Mouse (Mus musculus) intestine, embryonic 16.5 days (tissue): ENCODE data around the gene Slc35f5. TPM values are rescaled to one million over a fixed set of nuclear protein-coding genes. Genes with fewer than 3 reads are reported as not detected.

Source experiments
- ATAC-seq: fragments of 200-750 bp; cut with Nextera tagmentation; 2 replicates; pipeline ENCODE4 v1.8.0; 2017; ENCODE audit warnings: moderate TSS enrichment, moderate library complexity
- H3K27ac ChIP-seq: fragments of 300-500 bp; sonication (generic); 2 replicates; pipeline ENCODE4 v1.5.1; 2014; ENCODE audit warnings: mild to moderate bottlenecking, low read length
- H3K27me3 ChIP-seq: fragments of 300-500 bp; sonication (generic); replicated peaks from 2 replicates; pipeline ENCODE4 v1.6.1; 2014; ENCODE audit warnings: low read length, control low read depth, mixed read lengths; ENCODE audit not compliant: control insufficient read depth, insufficient read depth
- H3K36me3 ChIP-seq: fragments of 300-500 bp; sonication (generic); 2 replicates; pipeline ENCODE4 v1.6.1; 2014; ENCODE audit warnings: low read length, control low read depth; ENCODE audit not compliant: control insufficient read depth, insufficient read depth
- H3K4me1 ChIP-seq: fragments of 300-500 bp; sonication (generic); 2 replicates; pipeline ENCODE4 v1.6.1; 2014; ENCODE audit warnings: low read length, control low read depth, mixed read lengths; ENCODE audit not compliant: control insufficient read depth, insufficient read depth
- H3K4me2 ChIP-seq: fragments of 300-500 bp; sonication (generic); 2 replicates; pipeline ENCODE4 v1.6.1; 2014; ENCODE audit warnings: low read depth, low read length, control low read depth
- H3K4me3 ChIP-seq: fragments of 300-500 bp; sonication (generic); 2 replicates; pipeline ENCODE4 v1.5.1; 2014; ENCODE audit warnings: mild to moderate bottlenecking, low read length
- H3K9ac ChIP-seq: fragments of 300-500 bp; sonication (generic); 2 replicates; pipeline ENCODE4 v1.6.1; 2014; ENCODE audit warnings: low read depth, low read length
- H3K9me3 ChIP-seq: fragments of 300-500 bp; sonication (generic); 2 replicates; pipeline ENCODE4 v1.6.1; 2016; ENCODE audit warnings: low read length, control low read depth; ENCODE audit not compliant: control insufficient read depth
- whole genome bisulfite sequencing: fragments of 180-500 bp; shearing (Covaris S2); extraction: QIAGEN DNeasy Blood & Tissue Kit; methylation state at CpG from one replicate; pipeline ENCODE4 v1.1.7; 2014; 5-methylcytosine and 5-hydroxymethylcytosine counted together
- polyA plus RNA-seq: library from polyadenylated mRNA; unstranded; fragments of >200 nt; fragmentation: Nextera tagmentation; extraction: Ambion mirVana; gene quantifications from 2 replicates; pipeline ENCODE4 v1.2.1, GENCODE M21; 2015

Slc35f5 gene
- polyA plus RNA-seq, 1 experiment from 2014 or later = 49.1 TPM

DNA sequence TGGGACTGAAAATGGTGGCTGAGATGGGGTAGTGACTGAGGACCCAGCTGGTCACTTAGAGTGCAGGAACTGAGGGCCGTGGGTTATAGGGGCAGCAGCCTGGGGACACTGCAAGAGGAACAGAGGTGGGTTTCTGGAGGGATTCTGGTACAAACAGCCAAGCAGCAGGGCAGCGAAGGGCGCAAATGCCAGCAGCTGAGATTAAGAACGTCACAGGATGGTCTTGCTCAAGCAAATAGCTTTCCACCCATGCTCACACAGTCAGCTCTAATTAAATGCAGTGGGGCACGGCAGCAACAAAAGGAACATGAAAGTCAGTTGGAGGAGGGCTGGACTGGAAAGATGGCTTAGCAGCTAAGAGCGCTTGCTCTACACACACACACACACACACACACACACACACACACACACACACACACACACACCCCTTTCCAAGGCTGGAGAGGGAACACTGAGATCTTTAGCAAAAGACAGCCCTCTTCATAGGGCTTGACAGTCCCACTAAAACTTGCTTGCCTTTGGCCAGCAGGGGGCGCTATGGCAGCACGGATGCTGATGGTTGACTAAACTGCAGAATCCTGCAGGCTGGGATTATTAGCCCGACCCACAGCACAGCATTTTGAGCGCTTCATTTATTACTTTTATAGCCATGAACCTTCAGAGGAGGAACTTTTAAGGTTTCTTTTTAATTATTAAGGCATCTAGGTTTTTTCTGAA lies 46.9 kb downstream of the Slc35f5 start:
- Histone ChIP-seq H3K36me3 (no peaks in the 10 kb centered on the region), H3K4me1 (no peaks in the 10 kb centered on the region), H3K4me3 (no peak overlapping the region), H3K27me3 (no peaks in the 10 kb centered on the region), H3K9me3 (no peaks in the 10 kb centered on the region), H3K27ac (no peak overlapping the region), H3K9ac (no peak overlapping the region), H3K4me2 (no peak overlapping the region)
- peak; percentile 90 for ATAC-seq
- WGBS = 29% methylated on average over 10 of the region's 10 CpGs

DNA sequence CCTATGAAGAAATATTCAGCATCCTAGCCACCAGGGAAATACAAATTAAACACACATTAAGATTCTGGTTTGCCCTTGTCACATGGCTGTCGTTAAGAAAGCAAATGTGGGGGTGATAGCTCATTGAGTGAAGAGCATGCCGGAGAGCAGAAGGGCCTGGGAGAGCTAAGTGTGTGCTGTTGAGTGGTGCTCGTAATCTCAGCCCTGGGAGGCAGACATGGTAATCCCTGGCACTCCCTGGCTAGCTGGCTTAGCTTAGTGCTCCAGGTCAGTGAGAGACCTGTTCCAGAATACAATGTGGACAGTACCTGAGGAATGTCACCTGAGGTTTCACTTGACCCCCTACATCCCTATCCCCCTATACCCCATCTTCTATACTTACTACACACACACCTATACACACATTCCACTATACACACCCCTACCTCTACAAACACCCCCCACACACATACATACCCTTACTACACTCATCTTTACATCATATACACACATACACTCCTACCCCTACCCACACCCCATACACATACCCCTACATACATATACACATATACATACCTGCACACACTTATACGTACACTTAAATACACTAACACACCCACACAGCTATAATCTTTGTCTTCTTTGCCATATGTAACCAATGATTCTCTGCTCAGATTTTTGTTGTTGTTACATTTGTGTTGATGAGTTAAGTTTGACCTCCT lies 64.1 kb downstream of the Slc35f5 start:
- no peak for ATAC-seq
- no peak overlapping the region for H3K27ac ChIP-seq
- no peaks in the 10 kb centered on the region for H3K36me3 ChIP-seq
- H3K27me3 ChIP-seq = no peaks in the 10 kb centered on the region
- H3K9me3 ChIP-seq = no peaks in the 10 kb centered on the region
- 67% methylated on average over 4 of the region's 4 CpGs for WGBS
- no peak overlapping the region for H3K9ac ChIP-seq
- no peak overlapping the region for H3K4me2 ChIP-seq
- no peaks in the 10 kb centered on the region for H3K4me1 ChIP-seq
- H3K4me3 ChIP-seq = no peak overlapping the region

DNA sequence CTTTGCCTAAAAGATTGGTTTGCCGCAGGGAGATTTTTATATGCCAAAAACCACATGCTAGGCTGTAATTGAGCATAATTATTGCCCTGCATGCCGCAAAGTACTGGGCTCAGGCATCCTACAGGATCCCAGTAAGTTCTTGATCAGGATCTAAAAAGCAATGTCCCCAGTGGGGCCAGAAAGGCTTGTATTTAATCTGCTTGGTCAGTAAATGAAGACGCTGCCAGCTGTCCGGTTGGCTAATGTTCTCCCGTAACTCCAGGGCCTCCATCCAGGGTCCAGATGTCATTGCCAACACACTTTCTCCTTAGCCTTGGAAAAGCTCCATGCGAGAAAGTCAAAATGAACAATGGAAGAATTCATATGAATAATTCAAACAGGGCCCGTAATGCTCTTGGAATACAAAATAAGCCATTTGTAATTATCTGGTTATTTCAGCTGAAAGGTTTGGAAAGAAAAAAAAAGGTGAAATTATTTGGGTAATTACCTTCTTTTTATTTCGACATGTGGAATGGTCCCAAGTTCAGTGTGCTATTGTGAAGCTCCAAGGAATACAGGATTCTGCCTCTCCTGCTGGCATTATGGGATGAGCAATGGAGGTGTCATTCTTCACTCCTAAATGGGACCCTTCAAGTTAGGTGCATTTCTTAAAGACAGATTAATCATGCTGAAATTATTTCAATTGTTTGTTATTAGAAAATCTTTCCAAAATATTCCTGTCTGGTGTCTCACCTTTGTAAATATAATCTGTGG lies 79.3 kb downstream of the Slc35f5 start:
- Histone ChIP-seq H3K9me3 (no peaks in the 10 kb centered on the region), H3K4me3 (no peak overlapping the region), H3K4me2 (no peak overlapping the region), H3K36me3 (no peaks in the 10 kb centered on the region), H3K27me3 (no peaks in the 10 kb centered on the region), H3K4me1 (no peaks in the 10 kb centered on the region), H3K9ac (no peak overlapping the region), H3K27ac (no peak overlapping the region)
- ATAC-seq = no peak
- 85% methylated on average over 8 of the region's 8 CpGs for WGBS

DNA sequence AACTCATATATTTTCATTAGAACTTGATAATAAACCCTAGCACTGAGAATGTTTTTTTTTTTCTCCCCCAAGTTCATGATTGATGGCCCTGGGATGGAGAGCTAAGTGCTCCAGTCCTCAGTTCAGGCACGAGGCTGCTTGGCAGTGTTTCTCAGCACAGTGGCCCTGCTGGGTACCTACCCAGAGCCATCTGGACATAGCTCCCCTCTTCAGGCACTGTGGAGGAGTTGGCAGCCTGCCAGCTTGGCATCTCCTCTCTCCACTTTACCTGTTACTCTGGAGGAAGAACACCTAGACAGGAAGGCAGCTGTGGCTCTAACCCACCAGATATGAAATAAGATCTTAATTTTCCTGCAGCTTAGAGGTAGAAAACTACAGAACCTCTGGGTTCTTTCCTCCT lies 83.2 kb downstream of the Slc35f5 start:
- no peaks in the 10 kb centered on the region for H3K9me3 ChIP-seq
- H3K27ac ChIP-seq = no peak overlapping the region
- no peaks in the 10 kb centered on the region for H3K36me3 ChIP-seq
- no peak for ATAC-seq
- H3K27me3 ChIP-seq = no peaks in the 10 kb centered on the region
- H3K9ac ChIP-seq = no peak overlapping the region
- no peak overlapping the region for H3K4me3 ChIP-seq
- WGBS = 30% methylated on average over 1 of the region's 1 CpGs
- no peak overlapping the region for H3K4me2 ChIP-seq
- H3K4me1 ChIP-seq = no peaks in the 10 kb centered on the region

Other genes with a start within 250 kb of the Slc35f5 start
- gene Actr3, start 124.9 kb upstream of the Slc35f5 start, polyA plus RNA-seq = 354 and 361 TPM in 2 replicates
- gene Gpr39, start 116.4 kb downstream of the Slc35f5 start, polyA plus RNA-seq = 8.7 and 9.0 TPM in 2 replicates